Mouse (Mus musculus) erythroid progenitor cell, adult 5-6 weeks (primary cell): Measurements from ENCODE around the gene Ccdc114. TPM values are rescaled to one million over a fixed set of nuclear protein-coding genes. Genes with fewer than 3 reads are reported as not detected.

Source experiments
- ATAC-seq: replicated peaks from 2 replicates; pipeline ENCODE4 v1.8.0; 2016; ENCODE audit warnings: moderate number of reproducible peaks, mild to moderate bottlenecking, moderate TSS enrichment, inconsistent platforms; ENCODE audit not compliant: poor library complexity, low FRiP score, severe bottlenecking
- total RNA-seq, 2 experiments: library from RNA; stranded (forward) in 1 of 2; stranded (reverse) in 1 of 2; fragments of 150-400 nt in 1 of 2; fragments of 186-747, 209-891 nt in 1 of 2; gene quantifications; 2 replicates each; pipeline versions ENCODE4 v1.2.3 to v1.2.4; 2015 to 2017; ENCODE audit warnings: low replicate concordance in 2 of 2

The Ccdc114 gene
- total RNA-seq, 2 experiments from 2014 or later: not detected

- ATAC-seq: no peak
Observed at GRCm38 (mm10) chr7:45971831-45972723, 48.2 kb downstream of the Ccdc114 start.

GRCm38 (mm10) chr7:45973271-45973687 lies 49.4 kb downstream of the Ccdc114 start:
- no peak for ATAC-seq

- no peak for ATAC-seq
Observed at GRCm38 (mm10) chr7:45974103-45974502, 50.2 kb downstream of the Ccdc114 start.

- no peak for ATAC-seq
Observed at GRCm38 (mm10) chr7:45974512-45974911, 50.6 kb downstream of the Ccdc114 start.

- ATAC-seq: no peak
Observed at GRCm38 (mm10) chr7:45981612-45982011, 57.7 kb downstream of the Ccdc114 start.

- no peak for ATAC-seq
Observed at GRCm38 (mm10) chr7:45986893-45987292, 63.0 kb downstream of the Ccdc114 start.

GRCm38 (mm10) chr7:45988344-45988743 lies 64.5 kb downstream of the Ccdc114 start:
- ATAC-seq: no peak

- no peak for ATAC-seq
Observed at GRCm38 (mm10) chr7:45992470-45992869, 68.6 kb downstream of the Ccdc114 start.

Other genes starting within 250 kb of the Ccdc114 start
- gene Ntn5, start 240.1 kb upstream of the Ccdc114 start, total RNA-seq (2015; ENCODE audit: low replicate concordance): not detected in 2 replicates
- gene Ntn5, start 240.1 kb upstream of the Ccdc114 start, total RNA-seq (2017; ENCODE audit: low replicate concordance): not detected in 2 replicates
- gene Sec1, start 229.7 kb upstream of the Ccdc114 start, total RNA-seq (2015; ENCODE audit: low replicate concordance): not detected in 2 replicates
- not detected in 2 replicates for gene Sec1, start 229.7 kb upstream of the Ccdc114 start, total RNA-seq (2017; ENCODE audit: low replicate concordance)
- gene Car11, start 224.2 kb upstream of the Ccdc114 start, total RNA-seq (2015; ENCODE audit: low replicate concordance): not detected in 2 replicates
- not detected in 2 replicates for gene Car11, start 224.2 kb upstream of the Ccdc114 start, total RNA-seq (2017; ENCODE audit: low replicate concordance)
- gene Dbp, start 219.0 kb upstream of the Ccdc114 start, total RNA-seq (2015; ENCODE audit: low replicate concordance): 1.3 and 2.5 TPM in 2 replicates
- 1.7 and 2.6 TPM in 2 replicates for gene Dbp, start 219.0 kb upstream of the Ccdc114 start, total RNA-seq (2017; ENCODE audit: low replicate concordance)
- gene Rpl18, start 208.6 kb upstream of the Ccdc114 start, total RNA-seq (2015; ENCODE audit: low replicate concordance): 522 and 544 TPM in 2 replicates
- 281 and 297 TPM in 2 replicates for gene Rpl18, start 208.6 kb upstream of the Ccdc114 start, total RNA-seq (2017; ENCODE audit: low replicate concordance)
- 9.6 and 12.6 TPM in 2 replicates for gene Sphk2, start 206.1 kb upstream of the Ccdc114 start, total RNA-seq (2015; ENCODE audit: low replicate concordance)
- 4.8 and 9.4 TPM in 2 replicates for gene Sphk2, start 206.1 kb upstream of the Ccdc114 start, total RNA-seq (2017; ENCODE audit: low replicate concordance)
- not detected in 2 replicates for gene Fam83e, start 202.9 kb upstream of the Ccdc114 start, total RNA-seq (2015; ENCODE audit: low replicate concordance)
- not detected in 2 replicates for gene Fam83e, start 202.9 kb upstream of the Ccdc114 start, total RNA-seq (2017; ENCODE audit: low replicate concordance)
- gene Spaca4, start 198.3 kb upstream of the Ccdc114 start, total RNA-seq (2015; ENCODE audit: low replicate concordance): not detected in 2 replicates
- gene Spaca4, start 198.3 kb upstream of the Ccdc114 start, total RNA-seq (2017; ENCODE audit: low replicate concordance): not detected in 2 replicates
- gene Lmtk3, start 140.3 kb upstream of the Ccdc114 start, total RNA-seq (2015; ENCODE audit: low replicate concordance): not detected in 2 replicates
- not detected in 2 replicates for gene Lmtk3, start 140.3 kb upstream of the Ccdc114 start, total RNA-seq (2017; ENCODE audit: low replicate concordance)
- gene Sult2b1, start 139.4 kb upstream of the Ccdc114 start, total RNA-seq (2015; ENCODE audit: low replicate concordance): not detected in 2 replicates
- gene Sult2b1, start 139.4 kb upstream of the Ccdc114 start, total RNA-seq (2017; ENCODE audit: low replicate concordance): not detected in 2 replicates
- 20.5 and 29.8 TPM in 2 replicates for gene Cyth2, start 109.5 kb upstream of the Ccdc114 start, total RNA-seq (2015; ENCODE audit: low replicate concordance)
- 43.8 and 48.9 TPM in 2 replicates for gene Cyth2, start 109.5 kb upstream of the Ccdc114 start, total RNA-seq (2017; ENCODE audit: low replicate concordance)
- not detected in 2 replicates for gene Kcnj14, start 99.3 kb upstream of the Ccdc114 start, total RNA-seq (2015; ENCODE audit: low replicate concordance)
- gene Kcnj14, start 99.3 kb upstream of the Ccdc114 start, total RNA-seq (2017; ENCODE audit: low replicate concordance): not detected in 2 replicates
- 2.5 and 2.9 TPM in 2 replicates for gene Grwd1, start 93.1 kb upstream of the Ccdc114 start, total RNA-seq (2015; ENCODE audit: low replicate concordance)
- 0.23 and 4.0 TPM in 2 replicates for gene Grwd1, start 93.1 kb upstream of the Ccdc114 start, total RNA-seq (2017; ENCODE audit: low replicate concordance)
- 55.9 and 91.4 TPM in 2 replicates for gene Kdelr1, start 51.3 kb upstream of the Ccdc114 start, total RNA-seq (2015; ENCODE audit: low replicate concordance)
- gene Kdelr1, start 51.3 kb upstream of the Ccdc114 start, total RNA-seq (2017; ENCODE audit: low replicate concordance): 31.2 and 39.1 TPM in 2 replicates
- gene Grin2d, start 45.7 kb upstream of the Ccdc114 start, total RNA-seq (2015; ENCODE audit: low replicate concordance): not detected in 2 replicates
- gene Grin2d, start 45.7 kb upstream of the Ccdc114 start, total RNA-seq (2017; ENCODE audit: low replicate concordance): not detected in 2 replicates
- gene Syngr4, start 27.4 kb upstream of the Ccdc114 start, total RNA-seq (2015; ENCODE audit: low replicate concordance): not detected in 2 replicates
- gene Syngr4, start 27.4 kb upstream of the Ccdc114 start, total RNA-seq (2017; ENCODE audit: low replicate concordance): 1.3 TPM in 1 of 2 replicates, not detected in the other
- 0.84 and 1.1 TPM in 2 replicates for gene Tmem143, start 27.1 kb upstream of the Ccdc114 start, total RNA-seq (2015; ENCODE audit: low replicate concordance)
- gene Tmem143, start 27.1 kb upstream of the Ccdc114 start, total RNA-seq (2017; ENCODE audit: low replicate concordance): 4.0 and 4.6 TPM in 2 replicates
- 75.5 and 85.4 TPM in 2 replicates for gene Emp3, start 2.7 kb upstream of the Ccdc114 start, total RNA-seq (2015; ENCODE audit: low replicate concordance)
- 19.1 and 41.8 TPM in 2 replicates for gene Emp3, start 2.7 kb upstream of the Ccdc114 start, total RNA-seq (2017; ENCODE audit: low replicate concordance)
- not detected in 2 replicates for gene Abcc6, start 106.2 kb downstream of the Ccdc114 start, total RNA-seq (2015; ENCODE audit: low replicate concordance)
- gene Abcc6, start 106.2 kb downstream of the Ccdc114 start, total RNA-seq (2017; ENCODE audit: low replicate concordance): not detected in 2 replicates
- 3.2 and 4.6 TPM in 2 replicates for gene Nomo1, start 109.6 kb downstream of the Ccdc114 start, total RNA-seq (2015; ENCODE audit: low replicate concordance)
- gene Nomo1, start 109.6 kb downstream of the Ccdc114 start, total RNA-seq (2017; ENCODE audit: low replicate concordance): 5.3 and 7.5 TPM in 2 replicates
- gene Kcnj11, start 176.7 kb downstream of the Ccdc114 start, total RNA-seq (2015; ENCODE audit: low replicate concordance): not detected in 2 replicates
- not detected in 2 replicates for gene Kcnj11, start 176.7 kb downstream of the Ccdc114 start, total RNA-seq (2017; ENCODE audit: low replicate concordance)